Mouse (Mus musculus): ENCODE results near the gene Cd207. TPM values are rescaled to one million over a fixed set of nuclear protein-coding genes. Genes with fewer than 3 reads are reported as not detected.

Cd207 gene
- polyA plus RNA-seq, 1 experiment from 2014 or later, result not detected

DNA sequence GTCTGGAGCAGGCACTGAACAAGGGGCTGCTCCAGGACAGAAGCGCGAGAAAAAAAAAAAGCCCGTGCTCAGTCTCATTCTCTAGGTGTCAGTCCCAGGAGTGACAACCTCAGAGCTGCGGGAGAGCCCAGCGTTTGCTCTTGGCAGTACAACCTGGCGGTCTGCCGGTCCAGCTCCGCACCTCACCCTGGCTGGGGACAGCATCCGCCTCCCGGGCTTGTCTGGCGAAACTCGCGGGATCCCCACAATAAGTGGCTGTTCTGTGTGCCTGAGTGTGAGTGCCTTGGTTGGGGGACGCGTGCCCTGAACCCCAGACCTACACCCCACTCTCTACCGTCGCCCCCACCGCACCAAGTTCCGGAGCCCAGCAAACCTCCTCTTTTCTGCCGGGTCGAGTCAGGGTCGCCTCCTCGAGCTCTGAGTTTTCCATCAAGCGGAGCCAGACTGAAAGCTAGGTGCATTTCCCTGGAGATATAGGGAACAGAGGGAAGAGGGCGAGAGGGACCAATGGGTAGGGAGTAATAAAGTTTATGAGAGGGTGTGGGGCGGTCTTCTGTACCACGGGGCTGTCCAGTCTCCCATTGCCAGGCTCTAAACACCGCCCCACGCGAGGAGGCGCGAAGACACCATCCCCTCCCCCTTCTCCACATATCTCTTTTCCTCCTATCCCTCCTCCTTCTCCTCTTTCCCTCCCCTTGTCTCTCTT lies 32.9 kb upstream of the Cd207 start:
- in situ Hi-C loops (cut with MboI; ENCODE audit: low pct_unique_long_range_greater_than_20kb), result no loop called here
- no peak for TF ChIP-seq CTCF (IDR thresholded peaks at IDR 0.05)
- ChIA-PET CTCF (interaction anchor here (0.7 to 0.9 kb wide), 2 partner anchors 14 to 16 kb away, joined by 3 read pairs; no protein-coding TSS in a partner anchor), POLR2A (no interaction called here)
- peaks cover 45% of the 10 kb centered on the region for H3K27me3 ChIP-seq
- ATAC-seq, result peak; percentile 9
- DNase-seq (ENCODE audit: low read depth, low spot score), result no peak

DNA sequence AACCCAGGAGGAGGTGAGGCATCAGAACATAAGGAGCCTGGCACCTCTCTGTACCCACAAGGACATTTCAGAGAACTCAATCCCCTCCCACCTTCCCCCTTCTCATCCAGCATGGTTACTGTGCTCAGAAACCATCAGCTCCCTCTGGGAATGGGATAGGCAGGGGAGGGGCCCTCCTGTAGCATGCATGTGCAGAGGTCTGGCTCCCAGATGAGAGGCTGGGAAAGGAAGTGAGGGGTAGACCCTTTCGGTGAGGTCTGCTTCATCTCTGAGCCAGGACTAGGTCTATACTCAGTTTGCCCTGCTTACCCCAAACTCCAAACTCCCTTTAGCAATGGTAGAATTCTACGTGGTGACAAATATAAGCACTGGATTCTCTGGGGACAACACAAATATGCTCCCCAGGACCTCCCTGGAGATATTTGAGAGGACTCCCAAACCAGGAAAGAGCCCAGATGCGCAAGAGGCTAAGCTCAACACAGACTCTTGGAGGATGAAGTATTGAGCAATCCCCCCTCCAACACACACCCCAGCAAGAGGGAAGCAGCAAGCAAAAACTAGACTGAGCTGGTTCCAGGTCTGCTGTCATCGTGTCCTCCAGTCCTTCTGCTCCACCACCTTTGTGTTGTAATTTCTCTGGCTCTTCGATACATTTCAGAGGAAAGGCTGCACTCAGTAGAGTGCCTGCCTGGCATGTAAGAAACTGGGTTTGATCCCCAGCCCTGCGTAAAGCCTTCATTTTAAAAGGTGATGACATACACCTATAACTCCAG lies 30.3 kb upstream of the Cd207 start:
- DNase-seq (ENCODE audit: low read depth, low spot score) (no peak), ATAC-seq (no peak)
- ChIA-PET CTCF (no interaction called here), POLR2A (no interaction called here)
- TF ChIP-seq CTCF (IDR thresholded peaks at IDR 0.05), result no peak
- peaks cover 64% of the 10 kb centered on the region for H3K27me3 ChIP-seq
- in situ Hi-C loops (cut with MboI; ENCODE audit: low pct_unique_long_range_greater_than_20kb), result no loop called here

DNA sequence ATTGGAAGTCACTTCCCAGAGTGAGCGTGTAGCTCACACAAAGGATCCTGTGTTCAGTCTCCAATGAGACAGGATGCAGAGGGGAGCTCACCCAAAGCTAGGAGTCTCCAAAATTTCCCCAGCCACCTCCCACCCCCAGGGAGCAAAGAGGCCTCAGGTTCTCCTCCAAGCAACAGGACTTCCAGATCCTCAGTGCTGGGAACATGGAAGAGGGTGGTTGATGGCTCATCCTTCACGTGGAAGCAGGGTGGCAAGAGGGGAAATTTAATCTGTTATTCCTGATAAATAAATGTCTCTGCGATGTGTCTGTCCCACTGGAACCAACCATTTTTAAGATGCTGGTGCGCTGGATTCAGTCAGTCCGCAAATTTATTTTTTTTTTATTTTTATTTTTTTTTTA lies 27.0 kb upstream of the Cd207 start:
- in situ Hi-C loops (cut with MboI; ENCODE audit: low pct_unique_long_range_greater_than_20kb), result no loop called here
- ChIA-PET CTCF (interaction anchor here (1.4 kb wide), 1 partner anchor 11 kb away, joined by 4 read pairs; no protein-coding TSS in a partner anchor), POLR2A (no interaction called here)
- DNase-seq (ENCODE audit: low read depth, low spot score) (no peak), ATAC-seq (no peak)
- TF ChIP-seq CTCF (IDR thresholded peaks at IDR 0.05), result no peak
- peaks cover 73% of the 10 kb centered on the region for H3K27me3 ChIP-seq

DNA sequence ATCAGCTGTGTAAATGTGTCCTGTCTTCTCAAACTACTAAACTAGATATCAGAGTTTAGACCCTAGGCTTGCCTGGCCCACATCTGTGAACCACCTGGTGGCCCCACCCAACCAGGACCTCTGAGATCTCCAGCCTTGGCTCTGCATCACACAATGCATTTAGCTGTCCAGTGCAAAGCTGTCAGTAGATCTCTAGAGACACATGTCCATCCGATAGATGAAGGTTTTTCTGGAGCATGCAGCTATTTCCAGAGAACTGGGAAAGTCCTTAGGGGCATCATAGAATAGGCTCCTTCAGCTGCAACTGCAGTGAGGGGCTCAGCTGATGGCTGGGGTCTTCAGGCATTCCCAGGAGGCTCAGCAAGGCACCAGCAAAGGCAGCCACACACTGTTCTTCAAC lies 26.6 kb upstream of the Cd207 start:
- H3K27me3 ChIP-seq, result peaks cover 76% of the 10 kb centered on the region
- ATAC-seq (no peak), DNase-seq (ENCODE audit: low read depth, low spot score) (no peak)
- no peak for TF ChIP-seq CTCF (IDR thresholded peaks at IDR 0.05)
- ChIA-PET POLR2A (no interaction called here), CTCF (interaction anchor here (1.4 kb wide), 1 partner anchor 10 kb away, joined by 4 read pairs; no protein-coding TSS in a partner anchor)
- in situ Hi-C loops (cut with MboI; ENCODE audit: low pct_unique_long_range_greater_than_20kb), result no loop called here

DNA sequence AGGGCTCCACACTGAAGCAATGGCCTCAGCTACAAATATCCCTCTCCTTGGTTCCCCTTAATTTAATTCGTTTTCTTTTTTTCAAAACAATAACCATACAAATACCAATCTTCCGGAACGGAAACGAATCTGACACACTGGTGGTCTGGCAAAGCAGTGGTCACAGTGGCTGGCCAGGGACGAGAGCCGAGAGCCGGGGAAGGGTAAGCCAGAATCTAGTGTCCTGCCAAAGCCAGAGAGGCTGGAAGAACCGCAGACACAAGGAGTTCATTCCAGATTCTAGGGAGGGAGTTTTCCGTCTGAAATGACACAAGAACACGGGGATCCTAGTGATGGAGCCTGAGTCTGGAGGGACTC lies 26.0 kb upstream of the Cd207 start:
- in situ Hi-C loops (cut with MboI; ENCODE audit: low pct_unique_long_range_greater_than_20kb), result no loop called here
- H3K27me3 ChIP-seq, result peaks cover 75% of the 10 kb centered on the region
- no peak for DNase-seq (ENCODE audit: low read depth, low spot score)
- POLR2A ChIA-PET, result interaction anchor here (0.5 kb wide), 1 partner anchor 152 kb away, joined by 4 read pairs; no protein-coding TSS in a partner anchor
- no peak for TF ChIP-seq CTCF (IDR thresholded peaks at IDR 0.05)
- no peak for ATAC-seq
- CTCF ChIA-PET, result interaction anchor here (1.4 kb wide), 1 partner anchor 10 kb away, joined by 4 read pairs; no protein-coding TSS in a partner anchor

- ChIA-PET CTCF (interaction anchor here (1.3 to 1.4 kb wide), 2 partner anchors 9 to 28 kb away, joined by 4 read pairs; no protein-coding TSS in a partner anchor), POLR2A (interaction anchor here (0.5 kb wide), 1 partner anchor 153 kb away, joined by 4 read pairs; no protein-coding TSS in a partner anchor)
- no peak for DNase-seq (ENCODE audit: low read depth, low spot score)
Observed at GRCm38 (mm10) chr6:83703000-83703721, 25.5 kb upstream of the Cd207 start.

DNA sequence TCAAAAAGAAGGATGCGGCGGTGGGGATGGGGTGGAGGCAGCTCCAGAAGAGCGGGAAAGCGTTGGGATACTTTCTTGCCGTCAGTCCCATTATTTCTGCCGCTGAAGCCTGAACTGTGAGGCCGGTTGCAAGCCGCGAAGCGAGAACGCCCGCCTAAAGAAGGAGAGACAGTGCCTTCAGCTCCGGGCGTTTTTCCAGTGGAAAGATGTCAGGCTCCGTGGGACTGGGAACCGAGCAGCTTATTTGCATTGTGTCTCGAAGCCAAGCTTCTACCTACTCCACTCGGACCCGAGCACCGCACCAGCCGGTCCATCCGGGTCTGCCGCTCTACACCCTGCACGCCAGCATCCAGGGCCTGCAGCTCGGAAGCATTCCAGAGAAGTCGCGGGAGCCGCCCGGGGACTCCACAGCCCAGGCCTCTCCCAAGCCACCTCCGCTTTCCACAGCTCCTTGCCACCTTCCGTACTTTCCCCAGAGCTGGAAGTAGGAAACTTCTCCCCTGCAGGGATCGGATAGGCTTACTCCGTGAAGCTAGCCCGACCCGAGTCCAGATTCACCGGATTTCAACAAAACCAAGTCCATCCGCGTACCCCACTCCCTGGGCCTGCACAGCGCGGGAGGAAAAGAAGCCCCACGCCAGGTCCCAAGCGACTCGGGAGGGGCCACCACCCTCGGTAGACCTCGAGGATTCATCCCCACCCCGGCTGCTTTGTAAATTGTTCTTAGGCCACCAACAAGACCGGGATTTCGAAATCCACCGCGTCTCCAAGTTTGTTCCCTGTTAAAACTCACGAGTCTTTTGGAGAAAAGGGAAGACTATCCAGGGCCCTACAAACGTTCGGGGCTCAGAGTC lies 24.7 kb upstream of the Cd207 start:
- POLR2A ChIA-PET, result no interaction called here
- peaks cover 74% of the 10 kb centered on the region for H3K27me3 ChIP-seq
- CTCF ChIA-PET, result interaction anchor here (1.3 kb wide), 1 partner anchor 29 kb away, joined by 4 read pairs; no protein-coding TSS in a partner anchor
- no peak for ATAC-seq
- no peak for TF ChIP-seq CTCF (IDR thresholded peaks at IDR 0.05)
- in situ Hi-C loops (cut with MboI; ENCODE audit: low pct_unique_long_range_greater_than_20kb), result no loop called here
- DNase-seq (ENCODE audit: low read depth, low spot score), result no peak

More at GRCm38 (mm10) chr6:83703000-83703721, 25.5 kb upstream of the Cd207 start:
- no peak for TF ChIP-seq CTCF (IDR thresholded peaks at IDR 0.05)
- peaks cover 75% of the 10 kb centered on the region for H3K27me3 ChIP-seq
- in situ Hi-C loops (cut with MboI; ENCODE audit: low pct_unique_long_range_greater_than_20kb), result no loop called here
- no peak for ATAC-seq

- no peak for ATAC-seq
- in situ Hi-C loops (cut with MboI; ENCODE audit: low pct_unique_long_range_greater_than_20kb), result no loop called here
- DNase-seq (ENCODE audit: low read depth, low spot score), result no peak
- POLR2A ChIA-PET, result interaction anchor here (0.6 to 0.7 kb wide), 2 partner anchors 23 to 491 kb away, joined by 3 read pairs; no protein-coding TSS in a partner anchor
- peaks cover 73% of the 10 kb centered on the region for H3K27me3 ChIP-seq
- TF ChIP-seq CTCF (IDR thresholded peaks at IDR 0.05), result no peak
- CTCF ChIA-PET, result interaction anchor here (1.0 kb wide), 1 partner anchor 28 kb away, joined by 3 read pairs; no protein-coding TSS in a partner anchor
Observed at GRCm38 (mm10) chr6:83701001-83701400, 23.3 kb upstream of the Cd207 start.

DNA sequence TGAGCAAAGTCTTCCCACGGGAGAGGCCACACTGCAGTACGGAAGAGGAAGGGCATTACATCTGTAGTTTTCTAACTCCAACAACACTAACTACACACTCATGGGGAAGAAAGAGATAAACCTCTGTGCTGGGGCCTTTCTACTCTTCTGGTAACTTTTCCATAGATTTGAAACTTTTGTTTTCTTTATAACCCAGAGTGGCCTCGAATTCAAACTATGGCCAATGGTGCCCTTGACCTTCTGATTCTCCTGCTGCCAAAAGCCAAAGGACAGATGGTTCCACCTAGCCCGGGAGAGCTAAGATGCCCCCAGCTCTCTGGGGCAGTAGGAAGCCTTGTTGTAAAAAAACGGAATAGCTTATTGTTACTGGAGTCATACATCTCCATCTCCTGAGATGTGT lies 22.3 kb upstream of the Cd207 start:
- ATAC-seq, result no peak
- ChIA-PET CTCF (no interaction called here), POLR2A (no interaction called here)
- in situ Hi-C loops (cut with MboI; ENCODE audit: low pct_unique_long_range_greater_than_20kb), result no loop called here
- DNase-seq (ENCODE audit: low read depth, low spot score), result no peak
- TF ChIP-seq CTCF (IDR thresholded peaks at IDR 0.05), result no peak
- H3K27me3 ChIP-seq, result peaks cover 77% of the 10 kb centered on the region
